Mouse (Mus musculus) liver, embryonic 14.5 days (tissue): ENCODE data around the gene Fbxw4. TPM values are rescaled to one million over a fixed set of nuclear protein-coding genes. Genes with fewer than 3 reads are reported as not detected.
A peak's percentile ranks its signal among the peaks of the same experiment; 100 is the strongest.

Experiments
- ATAC-seq: fragments of 200-750 bp; cut with Nextera tagmentation; 2 replicates; pipeline ENCODE4 v1.8.0; 2017; ENCODE audit warnings: moderate number of reproducible peaks, mild to moderate bottlenecking, moderate library complexity; ENCODE audit not compliant: insufficient read depth
- DNase-seq, 3 experiments: peaks; one replicate each; pipeline ENCODE4 v3.0.0-alpha.2; 2012 to 2013; ENCODE audit warnings: low read depth in 3 of 3, low spot score in 3 of 3
- H3K27ac ChIP-seq: fragments of 300-500 bp; sonication (generic); 2 replicates; pipeline ENCODE4 v1.5.1; 2014; ENCODE audit warnings: moderate library complexity, mild to moderate bottlenecking, control low read depth, inconsistent platforms
- H3K27me3 ChIP-seq: fragments of 300-500 bp; sonication (generic); 2 replicates; pipeline ENCODE4 v1.6.1; 2014; ENCODE audit warnings: mild to moderate bottlenecking, low read length, moderate library complexity; ENCODE audit not compliant: control insufficient read depth, insufficient read depth
- H3K36me3 ChIP-seq: fragments of 300-500 bp; sonication (generic); replicated peaks from 2 replicates; pipeline ENCODE4 v1.6.1; 2014; ENCODE audit warnings: low read depth; ENCODE audit not compliant: control insufficient read depth, insufficient read depth
- H3K4me1 ChIP-seq, 2 experiments: fragments of 200-500 bp in 1 of 2; fragments of 300-500 bp in 1 of 2; sonication (generic) in 1 of 2; replicated peaks; 2 replicates each; pipeline ENCODE4 v1.6.1; 2012 to 2014; ENCODE audit warnings: antibody characterized with exemption in 1 of 2, inconsistent platforms in 1 of 2, low read length in 1 of 2; ENCODE audit not compliant: control insufficient read depth in 2 of 2, insufficient read depth in 2 of 2
- H3K4me2 ChIP-seq: fragments of 300-500 bp; sonication (generic); 2 replicates; pipeline ENCODE4 v1.6.1; 2014; ENCODE audit warnings: low read depth, mild to moderate bottlenecking, control low read depth, moderate library complexity
- H3K4me3 ChIP-seq, 2 experiments: fragments of 200-500 bp in 1 of 2; fragments of 300-500 bp in 1 of 2; sonication (generic) in 1 of 2; 2 replicates each; pipeline ENCODE4 v1.5.1; 2012 to 2014; ENCODE audit warnings: low read depth in 2 of 2, low read length in 2 of 2, mild to moderate bottlenecking in 2 of 2, control low read depth in 1 of 2, inconsistent platforms in 1 of 2, moderate library complexity in 1 of 2; ENCODE audit not compliant: insufficient read depth in 1 of 2
- H3K9ac ChIP-seq: fragments of 300-500 bp; sonication (generic); replicated peaks from 2 replicates; pipeline ENCODE4 v1.6.1; 2014; ENCODE audit warnings: mild to moderate bottlenecking, control low read depth, moderate library complexity
- H3K9me3 ChIP-seq: fragments of 300-500 bp; sonication (generic); 2 replicates; pipeline ENCODE4 v1.6.1; 2016; ENCODE audit warnings: low read length, mixed read lengths; ENCODE audit not compliant: control insufficient read depth
- CTCF ChIP-seq: IDR thresholded peaks from 2 replicates; pipeline ENCODE4 v1.5.1; 2016; ENCODE audit warnings: antibody characterized with exemption, low read depth, control low read depth
- EP300 ChIP-seq: IDR thresholded peaks from 2 replicates; pipeline ENCODE4 v1.6.1; 2016; ENCODE audit warnings: antibody characterized with exemption, low read depth
- WGBS: fragments of 180-500 bp; shearing (Covaris S2); extraction: QIAGEN DNeasy Blood & Tissue Kit; methylation state at CpG from one replicate; pipeline ENCODE4 v1.1.7; 2014; ENCODE audit not compliant: insufficient replicate concordance; 5-methylcytosine and 5-hydroxymethylcytosine counted together
- polyA plus RNA-seq, 2 experiments: library from polyadenylated mRNA; depleted of rRNA in 1 of 2; stranded (reverse) in 1 of 2; unstranded in 1 of 2; fragments of >200 nt; fragmentation: Nextera tagmentation in 1 of 2; extraction: Ambion mirVana in 1 of 2; gene quantifications; 2 replicates each; pipeline versions ENCODE4 v1.2.1 to v1.2.3; 2012 to 2014

The Fbxw4 gene
- polyA plus RNA-seq, 2 experiments: 2.5 to 14.5 TPM

- no peak for ATAC-seq
- H3K27me3 ChIP-seq: no peaks in the 10 kb centered on the region
These were observed 80.7 kb downstream of the Fbxw4 start for GRCm38 (mm10) chr19:45579416-45579815.

GRCm38 (mm10) chr19:45578976-45579375 is 81.1 kb downstream of the Fbxw4 start:
- WGBS: 77% methylated on average over 12 of the region's 12 CpGs
- H3K27me3 ChIP-seq: no peaks in the 10 kb centered on the region
- H3K4me2 ChIP-seq: no peak overlapping the region
- DNase-seq: no peak
- no peaks in the 10 kb centered on the region for H3K9me3 ChIP-seq
- H3K27ac ChIP-seq: no peak overlapping the region
- peaks cover 8 to 20% of the 10 kb centered on the region in 2 experiments for H3K4me1 ChIP-seq
- TF ChIP-seq CTCF (no peak), EP300 (no peak)
- no peak overlapping the region for H3K9ac ChIP-seq
- H3K4me3 ChIP-seq: no peak overlapping the region
- H3K36me3 ChIP-seq: no peaks in the 10 kb centered on the region
- no peak for ATAC-seq

More at GRCm38 (mm10) chr19:45579416-45579815, 80.7 kb downstream of the Fbxw4 start:
- H3K4me1 ChIP-seq: peaks cover 8 to 17% of the 10 kb centered on the region in 2 experiments
- TF ChIP-seq CTCF: no peak
- TF ChIP-seq EP300: no peak
- no peak overlapping the region for H3K4me2 ChIP-seq
- no peak overlapping the region for H3K9ac ChIP-seq
- no peak overlapping the region for H3K27ac ChIP-seq
- H3K36me3 ChIP-seq: no peaks in the 10 kb centered on the region
- 84% methylated on average over 7 of the region's 7 CpGs for WGBS
- no peak overlapping the region for H3K4me3 ChIP-seq
- H3K9me3 ChIP-seq: no peaks in the 10 kb centered on the region
- DNase-seq: no peak

DNA sequence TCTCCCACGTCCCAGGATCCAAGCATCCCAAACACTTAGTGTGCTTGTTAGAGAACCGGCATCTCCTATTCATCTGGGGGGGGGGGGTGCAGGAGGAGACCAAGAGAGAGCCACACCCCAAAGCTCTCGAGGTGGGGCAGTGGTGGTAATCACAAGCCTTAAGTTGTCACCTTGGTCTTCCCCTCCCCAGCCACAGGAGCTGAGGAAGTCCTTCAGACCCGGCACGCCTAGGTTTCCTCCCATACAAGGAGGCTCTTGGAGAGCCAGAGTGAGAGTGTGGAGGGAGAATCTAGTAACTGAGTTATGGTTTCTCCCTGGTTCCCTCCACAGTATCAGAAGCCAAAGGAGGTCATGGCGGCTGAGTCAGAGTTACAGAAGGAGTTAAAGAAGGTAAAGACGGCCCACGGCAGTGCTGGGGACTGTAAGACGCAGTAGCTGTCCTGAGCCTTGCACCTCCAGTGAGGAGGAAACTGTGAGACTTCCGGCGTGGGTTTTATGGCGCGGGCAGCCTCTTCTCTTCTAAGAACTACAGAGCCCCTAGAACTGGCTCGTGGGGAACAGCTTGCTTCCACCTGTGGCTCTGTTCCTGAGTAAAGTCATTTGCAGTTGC is 82.9 kb downstream of the Fbxw4 start:
- Histone ChIP-seq H3K4me3 (no peak overlapping the region), H3K4me2 (no peak overlapping the region), H3K27me3 (no peaks in the 10 kb centered on the region), H3K27ac (no peak overlapping the region), H3K36me3 (no peaks in the 10 kb centered on the region), H3K9me3 (no peaks in the 10 kb centered on the region), H3K9ac (no peak overlapping the region), H3K4me1 (peaks cover 17 to 29% of the 10 kb centered on the region in 2 experiments)
- WGBS: 36% methylated on average over 14 of the region's 14 CpGs
- ATAC-seq (no peak), DNase-seq (no peak)
- TF ChIP-seq CTCF (no peak), EP300 (no peak)

GRCm38 (mm10) chr19:45575632-45576001 is 84.5 kb downstream of the Fbxw4 start:
- 0 out of 2 replicates have a peak, but pooled peaks have one; percentile 6 for ATAC-seq
- Histone ChIP-seq H3K27me3 (no peaks in the 10 kb centered on the region), H3K9ac (no peak overlapping the region), H3K4me2 (no peak overlapping the region), H3K36me3 (no peaks in the 10 kb centered on the region), H3K9me3 (no peaks in the 10 kb centered on the region), H3K4me3 (no peak overlapping the region), H3K4me1 (peaks cover 17 to 29% of the 10 kb centered on the region in 2 experiments), H3K27ac (no peak overlapping the region)
- WGBS: 17% methylated on average over 8 of the region's 8 CpGs
- TF ChIP-seq CTCF (no peak), EP300 (no peak)
- no peak for DNase-seq

DNA sequence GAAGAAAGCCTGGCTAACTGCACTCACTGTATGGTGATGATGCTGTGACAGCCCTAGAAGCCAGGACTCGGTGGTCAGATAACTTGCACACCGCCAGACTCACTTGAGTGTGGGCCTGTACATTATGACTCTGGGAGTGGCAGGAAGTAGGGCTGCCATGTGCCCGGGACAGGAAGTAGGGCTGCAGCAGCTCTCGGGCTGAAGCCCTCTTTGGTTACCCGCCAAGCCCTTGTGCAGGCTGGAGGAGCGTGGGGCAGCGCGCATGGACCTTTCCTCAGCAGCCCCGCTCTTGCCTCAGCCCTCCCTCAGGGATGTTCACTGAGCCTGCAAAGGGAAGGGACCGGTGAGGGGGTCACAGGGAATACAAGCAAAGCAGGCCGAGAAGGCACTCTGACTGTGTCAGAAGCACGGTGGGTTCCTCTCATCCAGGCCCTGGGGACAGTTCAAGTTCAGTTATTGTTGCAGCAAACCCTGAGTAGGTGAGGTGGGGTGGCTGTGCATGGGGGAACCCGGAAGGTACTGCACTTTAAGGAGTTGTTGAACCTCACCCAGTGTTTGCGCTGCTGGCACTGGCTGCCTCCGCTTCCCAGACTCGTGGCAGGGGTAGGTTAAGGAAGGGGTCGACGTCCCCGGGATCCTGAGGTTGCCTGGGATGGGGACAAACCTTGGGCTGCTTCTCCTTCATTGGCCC is 85.0 kb downstream of the Fbxw4 start:
- Histone ChIP-seq H3K4me3 (no peak overlapping the region), H3K9me3 (no peaks in the 10 kb centered on the region), H3K4me2 (peak overlapping the region; percentile 5; the same call in 1 of the 2 replicates), H3K9ac (no peak overlapping the region), H3K27ac (no peak overlapping the region; the same call in 1 of the 2 replicates), H3K27me3 (no peaks in the 10 kb centered on the region), H3K4me1 (peaks cover 17 to 29% of the 10 kb centered on the region in 2 experiments), H3K36me3 (no peaks in the 10 kb centered on the region)
- DNase-seq (no peak), ATAC-seq (no peak)
- 24% methylated on average over 19 of the region's 19 CpGs for WGBS
- TF ChIP-seq EP300 (no peak), CTCF (no peak)
